Mouse (Mus musculus) C2C12 (cell line): ENCODE measurements around the gene Ltbp2. TPM values are rescaled to one million over a fixed set of nuclear protein-coding genes. Genes with fewer than 3 reads are reported as not detected.

Experiments used
- H3K27me3 ChIP-seq: one replicate; pipeline ENCODE4 v1.6.1; 2011; ENCODE audit not compliant: control insufficient read depth, insufficient read depth, insufficient read length
- H3K36me3 ChIP-seq: one replicate; pipeline ENCODE4 v1.6.1; 2011; ENCODE audit not compliant: control insufficient read depth, insufficient read depth
- H3K4me3 ChIP-seq: one replicate; pipeline ENCODE4 v1.5.1; 2011; ENCODE audit warnings: mild to moderate bottlenecking, control low read depth; ENCODE audit not compliant: poor library complexity, insufficient read depth, severe bottlenecking
- H3K79me2 ChIP-seq: one replicate; pipeline ENCODE4 v1.6.1; 2011; ENCODE audit not compliant: control insufficient read depth, insufficient read depth
- H3K79me3 ChIP-seq: one replicate; pipeline ENCODE4 v1.6.1; 2011; ENCODE audit warnings: low read depth, control low read depth
- H3ac ChIP-seq: one replicate; pipeline ENCODE3; 2011; ENCODE audit warnings: low read depth; ENCODE audit not compliant: control insufficient read depth, insufficient read length
- CEBPB ChIP-seq: IDR thresholded peaks from one replicate; pipeline ENCODE4 v1.6.1; 2011; ENCODE audit warnings: low read depth, mild to moderate bottlenecking, control low read depth, moderate library complexity
- CTCF ChIP-seq: IDR thresholded peaks from one replicate; pipeline ENCODE4 v1.5.1; 2011; ENCODE audit not compliant: control insufficient read depth, insufficient read depth, insufficient read length
- FOSL1 ChIP-seq: IDR thresholded peaks from one replicate; pipeline ENCODE4 v1.8.0; 2011; ENCODE audit warnings: mild to moderate bottlenecking, low read length; ENCODE audit not compliant: poor library complexity, insufficient read depth, severe bottlenecking
- MAX ChIP-seq: IDR thresholded peaks from one replicate; pipeline ENCODE4 v1.6.1; 2011; ENCODE audit warnings: mild to moderate bottlenecking, control low read depth
- MYOD1 ChIP-seq: IDR thresholded peaks from one replicate; pipeline ENCODE4 v1.6.1; 2011; ENCODE audit warnings: low read depth; ENCODE audit not compliant: control insufficient read depth, insufficient read length
- MYOG ChIP-seq: IDR thresholded peaks from one replicate; pipeline ENCODE4 v1.6.1; 2011; ENCODE audit not compliant: control insufficient read depth, insufficient read length; ENCODE audit errors: extremely low read depth
- USF1 ChIP-seq: IDR thresholded peaks from one replicate; pipeline ENCODE4 v1.6.1; 2011; ENCODE audit warnings: low read depth, mild to moderate bottlenecking, control low read depth, moderate library complexity
- polyA plus RNA-seq: library from polyadenylated mRNA; unstranded; fragments of >200 nt; fragmentation: generic; extraction: Trizol; gene quantifications from one replicate; pipeline ENCODE4 v1.2.1, GENCODE M21; 2012; ENCODE audit warnings: missing spikeins

Ltbp2 gene
- polyA plus RNA-seq, 1 experiment = 49.5 TPM

- TF ChIP-seq MYOD1 = no peak
- TF ChIP-seq CTCF = no peak
- TF ChIP-seq MYOG = no peak
- no peak for TF ChIP-seq FOSL1
- no peak for TF ChIP-seq USF1
- no peak for TF ChIP-seq CEBPB
- no peak for TF ChIP-seq MAX
- peak overlapping the region; percentile 95 for H3ac ChIP-seq
- no peaks in the 10 kb centered on the region for H3K27me3 ChIP-seq
- peaks cover 32% of the 10 kb centered on the region for H3K36me3 ChIP-seq
- H3K4me3 ChIP-seq = peak overlapping the region; percentile 55
- H3K79me2 ChIP-seq = peaks cover 69% of the 10 kb centered on the region
- peaks cover 53% of the 10 kb centered on the region for H3K79me3 ChIP-seq
Measured at GRCm38 (mm10) chr12:84771981-84772520, 104.3 kb downstream of the Ltbp2 start.

GRCm38 (mm10) chr12:84769624-84770023 lies 106.7 kb downstream of the Ltbp2 start:
- Histone ChIP-seq H3K27me3 (no peaks in the 10 kb centered on the region), H3K36me3 (peaks cover 47% of the 10 kb centered on the region), H3ac (no peak overlapping the region), H3K79me3 (peaks cover 63% of the 10 kb centered on the region), H3K4me3 (no peak overlapping the region), H3K79me2 (peaks cover 85% of the 10 kb centered on the region)
- TF ChIP-seq MYOG (no peak), MAX (no peak), USF1 (no peak), CEBPB (no peak), MYOD1 (no peak), CTCF (no peak)

GRCm38 (mm10) chr12:84767510-84767909 lies 108.8 kb downstream of the Ltbp2 start:
- Histone ChIP-seq H3K27me3 (no peaks in the 10 kb centered on the region), H3K36me3 (peaks cover 67% of the 10 kb centered on the region), H3ac (no peak overlapping the region), H3K79me2 (peaks cover 81% of the 10 kb centered on the region), H3K79me3 (peaks cover 52% of the 10 kb centered on the region), H3K4me3 (no peak overlapping the region)
- TF ChIP-seq CTCF (no peak), MYOG (no peak), FOSL1 (no peak), MYOD1 (no peak)

- Histone ChIP-seq H3K79me2 (peaks cover 81% of the 10 kb centered on the region), H3K27me3 (no peaks in the 10 kb centered on the region), H3ac (no peak overlapping the region), H3K36me3 (peaks cover 79% of the 10 kb centered on the region), H3K79me3 (peaks cover 48% of the 10 kb centered on the region), H3K4me3 (no peak overlapping the region)
- TF ChIP-seq FOSL1 (no peak), MYOD1 (no peak), MAX (no peak), MYOG (no peak), CEBPB (no peak), CTCF (no peak)
Measured at GRCm38 (mm10) chr12:84766113-84766735, 110.1 kb downstream of the Ltbp2 start.

GRCm38 (mm10) chr12:84765506-84765905 lies 110.8 kb downstream of the Ltbp2 start:
- H3ac ChIP-seq = no peak overlapping the region
- no peak for TF ChIP-seq CEBPB
- TF ChIP-seq MAX = no peak
- no peaks in the 10 kb centered on the region for H3K27me3 ChIP-seq
- peaks cover 80% of the 10 kb centered on the region for H3K79me2 ChIP-seq
- H3K4me3 ChIP-seq = no peak overlapping the region
- H3K36me3 ChIP-seq = peaks cover 84% of the 10 kb centered on the region
- H3K79me3 ChIP-seq = peaks cover 41% of the 10 kb centered on the region

- peaks cover 84% of the 10 kb centered on the region for H3K36me3 ChIP-seq
Measured at GRCm38 (mm10) chr12:84764756-84765155, 111.6 kb downstream of the Ltbp2 start.

More at GRCm38 (mm10) chr12:84764756-84765155, 111.6 kb downstream of the Ltbp2 start:
- H3ac ChIP-seq = no peak overlapping the region
- H3K27me3 ChIP-seq = no peaks in the 10 kb centered on the region
- H3K79me3 ChIP-seq = peaks cover 36% of the 10 kb centered on the region
- peaks cover 73% of the 10 kb centered on the region for H3K79me2 ChIP-seq
- H3K4me3 ChIP-seq = no peak overlapping the region
- TF ChIP-seq CTCF (no peak), MYOG (no peak), FOSL1 (no peak), CEBPB (no peak)
